Mouse (Mus musculus): ENCODE measurements around the gene Olfr1418. TPM values are rescaled to one million over a fixed set of nuclear protein-coding genes. Genes with fewer than 3 reads are reported as not detected.

Olfr1418 gene
- polyA plus RNA-seq, 1 experiment from 2014 or later, result not detected

GRCm38 (mm10) chr19:11810003-11810758 is 50.7 kb downstream of the Olfr1418 start:
- H3K4me1 ChIP-seq (replicated peaks; ENCODE audit: control insufficient read depth, insufficient read depth), result peaks cover 9% of the 10 kb centered on the region; the same call in 1 of the 2 replicates

GRCm38 (mm10) chr19:11808452-11808851 is 52.4 kb downstream of the Olfr1418 start:
- no peak for ATAC-seq (ENCODE audit: low FRiP score, low TSS enrichment)
- H3K36me3 ChIP-seq (ENCODE audit: control insufficient read depth, insufficient read depth, low read length), result no peaks in the 10 kb centered on the region
- H3K4me1 ChIP-seq (replicated peaks; ENCODE audit: control insufficient read depth, insufficient read depth), result peaks cover 7% of the 10 kb centered on the region; the same call in 1 of the 2 replicates
- TF ChIP-seq EP300 (optimal IDR thresholded peaks at IDR 0.05) (no peak), CTCF (IDR thresholded peaks at IDR 0.05; ENCODE audit: low read depth) (no peak)
- H3K9me3 ChIP-seq (ENCODE audit: control insufficient read depth, low read length), result no peaks in the 10 kb centered on the region
- H3K27me3 ChIP-seq (ENCODE audit: control insufficient read depth, insufficient read depth, low read length), result no peaks in the 10 kb centered on the region
- no peak overlapping the region for H3K4me2 ChIP-seq (replicated peaks; ENCODE audit: low read depth)
- H3K9ac ChIP-seq (ENCODE audit: low read length), result no peak overlapping the region
- DNase-seq (ENCODE audit: low spot score), result no peak
- H3K27ac ChIP-seq (replicated peaks), result no peak overlapping the region
- H3K4me3 ChIP-seq (ENCODE audit: low read depth, low read length), result no peak overlapping the region
- 83% methylated on average over 2 of the region's 2 CpGs for WGBS

More at GRCm38 (mm10) chr19:11810003-11810758, 50.7 kb downstream of the Olfr1418 start:
- Histone ChIP-seq H3K27me3 (ENCODE audit: control insufficient read depth, insufficient read depth, low read length) (no peaks in the 10 kb centered on the region), H3K4me2 (replicated peaks; ENCODE audit: low read depth) (no peak overlapping the region), H3K9me3 (ENCODE audit: control insufficient read depth, low read length) (no peaks in the 10 kb centered on the region), H3K36me3 (ENCODE audit: control insufficient read depth, insufficient read depth, low read length) (no peaks in the 10 kb centered on the region), H3K9ac (ENCODE audit: low read length) (no peak overlapping the region), H3K27ac (replicated peaks) (no peak overlapping the region), H3K4me3 (ENCODE audit: low read depth, low read length) (no peak overlapping the region)
- DNase-seq (ENCODE audit: low spot score) (no peak), ATAC-seq (ENCODE audit: low FRiP score, low TSS enrichment) (no peak)
- 52% methylated on average over 5 of the region's 5 CpGs for WGBS
- TF ChIP-seq CTCF (IDR thresholded peaks at IDR 0.05; ENCODE audit: low read depth), result no peak
- no peak for TF ChIP-seq EP300 (optimal IDR thresholded peaks at IDR 0.05)

GRCm38 (mm10) chr19:11807822-11808221 is 53.0 kb downstream of the Olfr1418 start:
- Histone ChIP-seq H3K27ac (replicated peaks) (no peak overlapping the region), H3K4me3 (ENCODE audit: low read depth, low read length) (no peak overlapping the region), H3K36me3 (ENCODE audit: control insufficient read depth, insufficient read depth, low read length) (no peaks in the 10 kb centered on the region), H3K4me2 (replicated peaks; ENCODE audit: low read depth) (no peak overlapping the region), H3K27me3 (ENCODE audit: control insufficient read depth, insufficient read depth, low read length) (no peaks in the 10 kb centered on the region), H3K9me3 (ENCODE audit: control insufficient read depth, low read length) (no peaks in the 10 kb centered on the region), H3K4me1 (replicated peaks; ENCODE audit: control insufficient read depth, insufficient read depth) (peaks cover 4% of the 10 kb centered on the region; the same call in 1 of the 2 replicates), H3K9ac (ENCODE audit: low read length) (no peak overlapping the region)
- DNase-seq (ENCODE audit: low spot score) (no peak), ATAC-seq (ENCODE audit: low FRiP score, low TSS enrichment) (no peak)
- 68% methylated on average over 6 of the region's 6 CpGs for WGBS
- TF ChIP-seq CTCF (IDR thresholded peaks at IDR 0.05; ENCODE audit: low read depth), result no peak
- TF ChIP-seq EP300 (optimal IDR thresholded peaks at IDR 0.05), result no peak

- TF ChIP-seq CTCF (IDR thresholded peaks at IDR 0.05; ENCODE audit: low read depth) (no peak), EP300 (optimal IDR thresholded peaks at IDR 0.05) (no peak)
- ATAC-seq (ENCODE audit: low FRiP score, low TSS enrichment) (no peak), DNase-seq (ENCODE audit: low spot score) (no peak)
- Histone ChIP-seq H3K27me3 (ENCODE audit: control insufficient read depth, insufficient read depth, low read length) (no peaks in the 10 kb centered on the region), H3K9ac (ENCODE audit: low read length) (no peak overlapping the region), H3K9me3 (ENCODE audit: control insufficient read depth, low read length) (no peaks in the 10 kb centered on the region), H3K4me1 (replicated peaks; ENCODE audit: control insufficient read depth, insufficient read depth) (peaks cover 4% of the 10 kb centered on the region; the same call in 1 of the 2 replicates), H3K27ac (replicated peaks) (no peak overlapping the region), H3K4me3 (ENCODE audit: low read depth, low read length) (no peak overlapping the region), H3K36me3 (ENCODE audit: control insufficient read depth, insufficient read depth, low read length) (no peaks in the 10 kb centered on the region), H3K4me2 (replicated peaks; ENCODE audit: low read depth) (no peak overlapping the region)
- 55% methylated on average over 2 of the region's 2 CpGs for whole genome bisulfite sequencing
Observed at GRCm38 (mm10) chr19:11807251-11807650, 53.6 kb downstream of the Olfr1418 start.

- Histone ChIP-seq H3K9ac (ENCODE audit: low read length) (no peak overlapping the region), H3K4me3 (ENCODE audit: low read depth, low read length) (no peak overlapping the region), H3K36me3 (ENCODE audit: control insufficient read depth, insufficient read depth, low read length) (no peaks in the 10 kb centered on the region), H3K9me3 (ENCODE audit: control insufficient read depth, low read length) (no peaks in the 10 kb centered on the region), H3K27me3 (ENCODE audit: control insufficient read depth, insufficient read depth, low read length) (no peaks in the 10 kb centered on the region), H3K4me2 (replicated peaks; ENCODE audit: low read depth) (no peak overlapping the region), H3K4me1 (replicated peaks; ENCODE audit: control insufficient read depth, insufficient read depth) (no peaks in the 10 kb centered on the region), H3K27ac (replicated peaks) (0 out of 2 replicates have a peak overlapping the region, but pooled peaks have one; percentile 4)
- no peak for ATAC-seq (ENCODE audit: low FRiP score, low TSS enrichment)
- DNase-seq (ENCODE audit: low spot score), result no peak
- TF ChIP-seq CTCF (IDR thresholded peaks at IDR 0.05; ENCODE audit: low read depth), result no peak
- no peak for TF ChIP-seq EP300 (optimal IDR thresholded peaks at IDR 0.05)
- WGBS, result 55% methylated on average over 1 of the region's 1 CpGs
Observed at GRCm38 (mm10) chr19:11804423-11804822, 56.4 kb downstream of the Olfr1418 start.

Other genes starting within 250 kb of the Olfr1418 start
- 0.16 and 0.24 TPM in 2 replicates for gene Ms4a2, start 237.3 kb downstream of the Olfr1418 start, polyA plus RNA-seq (2015; fragmentation: Nextera tagmentation; extraction: Ambion mirVana)
- gene Ms4a3, start 220.2 kb downstream of the Olfr1418 start, polyA plus RNA-seq (2015; fragmentation: Nextera tagmentation; extraction: Ambion mirVana), result 0.07 and 0.10 TPM in 2 replicates
- not detected in 2 replicates for gene Oosp2, start 200.5 kb downstream of the Olfr1418 start, polyA plus RNA-seq (2015; fragmentation: Nextera tagmentation; extraction: Ambion mirVana)
- gene Oosp1, start 169.9 kb downstream of the Olfr1418 start, polyA plus RNA-seq (2015; fragmentation: Nextera tagmentation; extraction: Ambion mirVana), result not detected in 2 replicates
- gene Oosp3, start 164.0 kb downstream of the Olfr1418 start, polyA plus RNA-seq (2015; fragmentation: Nextera tagmentation; extraction: Ambion mirVana), result not detected in 2 replicates
- 161 and 172 TPM in 2 replicates for gene Gif, start 113.5 kb downstream of the Olfr1418 start, polyA plus RNA-seq (2015; fragmentation: Nextera tagmentation; extraction: Ambion mirVana)
- 49.2 and 51.4 TPM in 2 replicates for gene Mrpl16, start 90.7 kb downstream of the Olfr1418 start, polyA plus RNA-seq (2015; fragmentation: Nextera tagmentation; extraction: Ambion mirVana)
- 17.9 and 18.7 TPM in 2 replicates for gene Stx3, start 41.7 kb downstream of the Olfr1418 start, polyA plus RNA-seq (2015; fragmentation: Nextera tagmentation; extraction: Ambion mirVana)
- not detected in 2 replicates for gene Olfr1417, start 21.8 kb downstream of the Olfr1418 start, polyA plus RNA-seq (2015; fragmentation: Nextera tagmentation; extraction: Ambion mirVana)
- not detected in 2 replicates for gene Olfr1419, start 14.0 kb upstream of the Olfr1418 start, polyA plus RNA-seq (2015; fragmentation: Nextera tagmentation; extraction: Ambion mirVana)
- 0.06 and 0.08 TPM in 2 replicates for gene Olfr1420, start 25.5 kb upstream of the Olfr1418 start, polyA plus RNA-seq (2015; fragmentation: Nextera tagmentation; extraction: Ambion mirVana)
- gene Patl1, start 51.3 kb upstream of the Olfr1418 start, polyA plus RNA-seq (2015; fragmentation: Nextera tagmentation; extraction: Ambion mirVana), result 5.7 and 6.6 TPM in 2 replicates
- gene Osbp, start 104.9 kb upstream of the Olfr1418 start, polyA plus RNA-seq (2015; fragmentation: Nextera tagmentation; extraction: Ambion mirVana), result 4.3 and 4.5 TPM in 2 replicates
- gene Olfr1423, start 180.3 kb upstream of the Olfr1418 start, polyA plus RNA-seq (2015; fragmentation: Nextera tagmentation; extraction: Ambion mirVana), result not detected in 2 replicates
- not detected in 2 replicates for gene Olfr1424, start 201.6 kb upstream of the Olfr1418 start, polyA plus RNA-seq (2015; fragmentation: Nextera tagmentation; extraction: Ambion mirVana)
- gene Olfr1425, start 216.7 kb upstream of the Olfr1418 start, polyA plus RNA-seq (2015; fragmentation: Nextera tagmentation; extraction: Ambion mirVana), result not detected in 2 replicates
- not detected in 2 replicates for gene Olfr1426, start 230.9 kb upstream of the Olfr1418 start, polyA plus RNA-seq (2015; fragmentation: Nextera tagmentation; extraction: Ambion mirVana)
- gene Olfr1427, start 242.3 kb upstream of the Olfr1418 start, polyA plus RNA-seq (2015; fragmentation: Nextera tagmentation; extraction: Ambion mirVana), result not detected in 2 replicates